8 mouse cellular contexts compared by ENCODE assay signal in genomic region chr6:8209866-8210186, GRCm38 (mm10). TPM values are rescaled to one million over a fixed set of nuclear protein-coding genes. Genes with fewer than 3 reads are reported as not detected.
A peak's percentile ranks its signal among the peaks of the same experiment; 100 is the strongest.
DNase-seq lines count a peak whose midpoint lies in the region; ATAC-seq lines count a peak whose summit lies in the region.

No protein-coding gene starts in this region.

- ATAC-seq in kidney, embryonic 15.5 days (replicated peaks; ENCODE audit: low FRiP score): no peak
- ATAC-seq in forebrain, embryonic 16.5 days: peak; percentile 0; the same call in 1 of the 2 replicates
- no peak for ATAC-seq in liver, embryonic 12.5 days
- no peak for ATAC-seq in stomach, embryonic 16.5 days (ENCODE audit: insufficient read depth, low FRiP score)

- intact Hi-C loops in gastrocnemius, postnatal 36 days (cut with DNase I): loop anchor here (5.0 kb wide), 1 partner anchor 47 kb away; the partner anchor contains the start of genes Gm45062, Rpa3 and Umad1

- peak overlapping the region; percentile 98 for H3K27ac ChIP-seq in kidney, embryonic 15.5 days
- H3K27ac ChIP-seq in forebrain, embryonic 16.5 days (ENCODE audit: low read length): peak overlapping the region; percentile 90; the same call in 1 of the 2 replicates
- peak overlapping the region; percentile 91 for H3K27ac ChIP-seq in liver, embryonic 12.5 days
- H3K27ac ChIP-seq in stomach, embryonic 16.5 days (ENCODE audit: low read length): peak overlapping the region; percentile 95

- no peak for DNase-seq in kidney, adult 9 months
- peak; percentile 71 for DNase-seq in NIH3T3 (ENCODE audit: low read depth)
- no peak for DNase-seq in adrenal gland, adult 8-10 months
- DNase-seq in gastrocnemius, postnatal 36 days: no peak

- WGBS in kidney, embryonic 15.5 days: 10% methylated on average over 10 of the region's 10 CpGs
- 12% methylated on average over 10 of the region's 10 CpGs for WGBS in forebrain, embryonic 16.5 days
- 8% methylated on average over 10 of the region's 10 CpGs for WGBS in liver, embryonic 12.5 days (ENCODE audit: insufficient replicate concordance)
- 8% methylated on average over 10 of the region's 10 CpGs for WGBS in stomach, embryonic 16.5 days

- no peaks in the 10 kb centered on the region for H3K27me3 ChIP-seq in kidney, embryonic 15.5 days
- no peaks in the 10 kb centered on the region for H3K27me3 ChIP-seq in forebrain, embryonic 16.5 days (replicated peaks; ENCODE audit: control insufficient read depth, insufficient read depth, low read length)
- H3K27me3 ChIP-seq in liver, embryonic 12.5 days (replicated peaks): no peaks in the 10 kb centered on the region
- H3K27me3 ChIP-seq in stomach, embryonic 16.5 days (ENCODE audit: control insufficient read depth, insufficient read depth, low read length): no peaks in the 10 kb centered on the region

- no peaks in the 10 kb centered on the region for H3K9me3 ChIP-seq in kidney, embryonic 15.5 days (replicated peaks)
- H3K9me3 ChIP-seq in forebrain, embryonic 16.5 days (ENCODE audit: control insufficient read depth, low read length): no peaks in the 10 kb centered on the region
- H3K9me3 ChIP-seq in liver, embryonic 12.5 days (replicated peaks): no peaks in the 10 kb centered on the region
- no peaks in the 10 kb centered on the region for H3K9me3 ChIP-seq in stomach, embryonic 16.5 days (replicated peaks; ENCODE audit: control insufficient read depth, low read length)

- H3K36me3 ChIP-seq in kidney, embryonic 15.5 days: peaks cover 17% of the 10 kb centered on the region
- H3K36me3 ChIP-seq in forebrain, embryonic 16.5 days (ENCODE audit: control insufficient read depth, insufficient read depth): peaks cover 3% of the 10 kb centered on the region
- H3K36me3 ChIP-seq in liver, embryonic 12.5 days: peaks cover 23% of the 10 kb centered on the region
- 0 out of 2 replicates have a peak, but pooled peaks cover under 1% of the 10 kb centered on the region for H3K36me3 ChIP-seq in stomach, embryonic 16.5 days (ENCODE audit: control insufficient read depth, insufficient read depth, low read length)

- peaks cover 9% of the 10 kb centered on the region; the same call in 1 of the 2 replicates for H3K4me1 ChIP-seq in kidney, embryonic 15.5 days
- peaks cover 8% of the 10 kb centered on the region for H3K4me1 ChIP-seq in forebrain, embryonic 16.5 days (replicated peaks; ENCODE audit: control insufficient read depth, insufficient read depth, low read length)
- peaks cover 11% of the 10 kb centered on the region for H3K4me1 ChIP-seq in liver, embryonic 12.5 days
- H3K4me1 ChIP-seq in stomach, embryonic 16.5 days (ENCODE audit: control insufficient read depth, insufficient read depth, low read length): peaks cover 9% of the 10 kb centered on the region

- H3K4me2 ChIP-seq in kidney, embryonic 15.5 days: peak overlapping the region; percentile 64
- H3K4me2 ChIP-seq in forebrain, embryonic 16.5 days (ENCODE audit: low read length): peak overlapping the region; percentile 55
- H3K4me2 ChIP-seq in liver, embryonic 12.5 days: peak overlapping the region; percentile 76
- peak overlapping the region; percentile 66 for H3K4me2 ChIP-seq in stomach, embryonic 16.5 days (ENCODE audit: low read depth, low read length)

- H3K4me3 ChIP-seq in kidney, embryonic 15.5 days (replicated peaks): peak overlapping the region; percentile 87
- peak overlapping the region; percentile 94 for H3K4me3 ChIP-seq in forebrain, embryonic 16.5 days (replicated peaks; ENCODE audit: low read length)
- peak overlapping the region; percentile 79 for H3K4me3 ChIP-seq in liver, embryonic 12.5 days
- H3K4me3 ChIP-seq in stomach, embryonic 16.5 days (replicated peaks; ENCODE audit: low read length): peak overlapping the region; percentile 81

- H3K9ac ChIP-seq in kidney, embryonic 15.5 days: peak overlapping the region; percentile 83
- H3K9ac ChIP-seq in forebrain, embryonic 16.5 days (replicated peaks; ENCODE audit: low read depth, low read length): peak overlapping the region; percentile 94
- H3K9ac ChIP-seq in liver, embryonic 12.5 days: peak overlapping the region; percentile 94
- H3K9ac ChIP-seq in stomach, embryonic 16.5 days (ENCODE audit: low read length): peak overlapping the region; percentile 93

RNA-seq across cellular contexts. Expression of gene Mios, which starts 0.8 kb away (rescaled TPM):
- 24.5 and 25.1 TPM in 2 replicates for polyA plus RNA-seq in kidney, embryonic 15.5 days (2015; fragmentation: Nextera tagmentation; extraction: Ambion mirVana)
- polyA plus RNA-seq in forebrain, embryonic 16.5 days (2015; fragmentation: Nextera tagmentation; extraction: Ambion mirVana): 26.0 and 28.8 TPM in 2 replicates
- 23.3 and 24.4 TPM in 2 replicates for polyA plus RNA-seq in liver, embryonic 12.5 days (2016; fragmentation: Nextera tagmentation; extraction: Ambion mirVana)
- polyA plus RNA-seq in stomach, embryonic 16.5 days (2015; fragmentation: Nextera tagmentation; extraction: Ambion mirVana): 22.4 and 22.5 TPM in 2 replicates
- 10 to 100 TPM; 17.4 to 21.3 (median 19.3) TPM for total RNA-seq in adrenal gland, adult 8-10 months (2022)
- total RNA-seq in gastrocnemius, postnatal 36 days (2021): 10 to 100 TPM; 12.6 to 15.8 TPM

RNA-seq across cellular contexts. Expression of gene Col28a1, which starts 17.4 kb away (rescaled TPM):
- 0.31 and 0.39 TPM in 2 replicates for polyA plus RNA-seq in kidney, embryonic 15.5 days (2015; fragmentation: Nextera tagmentation; extraction: Ambion mirVana)
- 0.43 and 0.79 TPM in 2 replicates for polyA plus RNA-seq in forebrain, embryonic 16.5 days (2015; fragmentation: Nextera tagmentation; extraction: Ambion mirVana)
- 0.05 and 0.06 TPM in 2 replicates for polyA plus RNA-seq in liver, embryonic 12.5 days (2016; fragmentation: Nextera tagmentation; extraction: Ambion mirVana)
- 2.5 and 2.6 TPM in 2 replicates for polyA plus RNA-seq in stomach, embryonic 16.5 days (2015; fragmentation: Nextera tagmentation; extraction: Ambion mirVana)
- 1 to 10 TPM in 2 of 4 experiments, under 1 TPM in 2; 0.80 to 2.8 (median 1.4) TPM for total RNA-seq in adrenal gland, adult 8-10 months (2022)
- under 1 TPM; 0.59 to 0.76 TPM for total RNA-seq in gastrocnemius, postnatal 36 days (2021)

RNA-seq across cellular contexts. Expression of gene Rpa3, which starts 49.1 kb away (rescaled TPM):
- 165 and 198 TPM in 2 replicates for polyA plus RNA-seq in kidney, embryonic 15.5 days (2015; fragmentation: Nextera tagmentation; extraction: Ambion mirVana)
- 82.8 and 96.3 TPM in 2 replicates for polyA plus RNA-seq in forebrain, embryonic 16.5 days (2015; fragmentation: Nextera tagmentation; extraction: Ambion mirVana)
- 144 and 147 TPM in 2 replicates for polyA plus RNA-seq in liver, embryonic 12.5 days (2016; fragmentation: Nextera tagmentation; extraction: Ambion mirVana)
- polyA plus RNA-seq in stomach, embryonic 16.5 days (2015; fragmentation: Nextera tagmentation; extraction: Ambion mirVana): 124 and 146 TPM in 2 replicates
- total RNA-seq in adrenal gland, adult 8-10 months (2022): 10 to 100 TPM; 15.4 to 19.1 (median 17.4) TPM
- 1 to 10 TPM; 7.1 to 10.0 TPM for total RNA-seq in gastrocnemius, postnatal 36 days (2021)

RNA-seq across cellular contexts. Expression of gene Umad1, which starts 49.3 kb away (rescaled TPM):
- 23.3 and 24.4 TPM in 2 replicates for polyA plus RNA-seq in kidney, embryonic 15.5 days (2015; fragmentation: Nextera tagmentation; extraction: Ambion mirVana)
- polyA plus RNA-seq in forebrain, embryonic 16.5 days (2015; fragmentation: Nextera tagmentation; extraction: Ambion mirVana): 46.0 and 49.3 TPM in 2 replicates
- polyA plus RNA-seq in liver, embryonic 12.5 days (2016; fragmentation: Nextera tagmentation; extraction: Ambion mirVana): 17.2 and 17.4 TPM in 2 replicates
- polyA plus RNA-seq in stomach, embryonic 16.5 days (2015; fragmentation: Nextera tagmentation; extraction: Ambion mirVana): 28.8 and 30.0 TPM in 2 replicates
- 10 to 100 TPM; 18.4 to 23.3 (median 22.1) TPM for total RNA-seq in adrenal gland, adult 8-10 months (2022)
- 10 to 100 TPM in 1 of 2 experiments, 1 to 10 TPM in 1; 9.4 to 12.0 TPM for total RNA-seq in gastrocnemius, postnatal 36 days (2021)

RNA-seq across cellular contexts. Expression of gene Gm45062, which starts 49.4 kb away (rescaled TPM):
- polyA plus RNA-seq in kidney, embryonic 15.5 days (2015; fragmentation: Nextera tagmentation; extraction: Ambion mirVana): 11.4 TPM in 2 replicates
- polyA plus RNA-seq in forebrain, embryonic 16.5 days (2015; fragmentation: Nextera tagmentation; extraction: Ambion mirVana): 24.3 and 29.3 TPM in 2 replicates
- polyA plus RNA-seq in liver, embryonic 12.5 days (2016; fragmentation: Nextera tagmentation; extraction: Ambion mirVana): 1.4 TPM in 2 replicates
- polyA plus RNA-seq in stomach, embryonic 16.5 days (2015; fragmentation: Nextera tagmentation; extraction: Ambion mirVana): 12.2 and 12.7 TPM in 2 replicates
- 1 to 10 TPM in 2 of 4 experiments, under 1 TPM in 1, not detected in 1; 0.07 to 1.5 (median 1.1) TPM for total RNA-seq in adrenal gland, adult 8-10 months (2022)
- not detected for total RNA-seq in gastrocnemius, postnatal 36 days (2021)
